Mouse (Mus musculus) 3T3-L1 (cell line): ENCODE results near the gene Rnls.

Experiments
- DNase-seq: peaks from one replicate; pipeline ENCODE4 v3.0.0-alpha.2; 2015; ENCODE audit warnings: low read depth, low spot score

Rnls gene

GRCm38 (mm10) chr19:33103851-33104250 is 288.2 kb downstream of the Rnls start:
- DNase-seq: no peak

- DNase-seq: no peak
Observed at GRCm38 (mm10) chr19:33102783-33103139, 289.3 kb downstream of the Rnls start.

GRCm38 (mm10) chr19:33102008-33102782 is 289.9 kb downstream of the Rnls start:
- DNase-seq: no peak

GRCm38 (mm10) chr19:33101093-33102007 is 290.7 kb downstream of the Rnls start:
- peak; percentile 14 for DNase-seq

- no peak for DNase-seq
Observed at GRCm38 (mm10) chr19:33100598-33100997, 291.5 kb downstream of the Rnls start.

- DNase-seq: no peak
Observed at GRCm38 (mm10) chr19:33100031-33100430, 292.1 kb downstream of the Rnls start.

GRCm38 (mm10) chr19:33099201-33099788 is 292.8 kb downstream of the Rnls start:
- DNase-seq: no peak

GRCm38 (mm10) chr19:33097691-33098090 is 294.4 kb downstream of the Rnls start:
- DNase-seq: no peak

GRCm38 (mm10) chr19:33096581-33096980 is 295.5 kb downstream of the Rnls start:
- DNase-seq: no peak

GRCm38 (mm10) chr19:33092575-33092974 is 299.5 kb downstream of the Rnls start:
- no peak for DNase-seq

- DNase-seq: no peak
Observed at GRCm38 (mm10) chr19:33091324-33091723, 300.8 kb downstream of the Rnls start.

GRCm38 (mm10) chr19:33088868-33089267 is 303.2 kb downstream of the Rnls start:
- no peak for DNase-seq

GRCm38 (mm10) chr19:33087961-33088360 is 304.1 kb downstream of the Rnls start:
- DNase-seq: no peak
